Mouse (Mus musculus): Measurements from ENCODE around the gene Nbeal2. TPM values are rescaled to one million over a fixed set of nuclear protein-coding genes. Genes with fewer than 3 reads are reported as not detected.
A peak's percentile ranks its signal among the peaks of the same experiment; 100 is the strongest.

Nbeal2 gene
- 6.1 and 17.6 TPM in 2 replicates for total RNA-seq (2014; rRNA removed)
- 1.1 and 2.0 TPM in 2 replicates for polyA plus RNA-seq (2015; fragmentation: Nextera tagmentation; extraction: Ambion mirVana)

DNA sequence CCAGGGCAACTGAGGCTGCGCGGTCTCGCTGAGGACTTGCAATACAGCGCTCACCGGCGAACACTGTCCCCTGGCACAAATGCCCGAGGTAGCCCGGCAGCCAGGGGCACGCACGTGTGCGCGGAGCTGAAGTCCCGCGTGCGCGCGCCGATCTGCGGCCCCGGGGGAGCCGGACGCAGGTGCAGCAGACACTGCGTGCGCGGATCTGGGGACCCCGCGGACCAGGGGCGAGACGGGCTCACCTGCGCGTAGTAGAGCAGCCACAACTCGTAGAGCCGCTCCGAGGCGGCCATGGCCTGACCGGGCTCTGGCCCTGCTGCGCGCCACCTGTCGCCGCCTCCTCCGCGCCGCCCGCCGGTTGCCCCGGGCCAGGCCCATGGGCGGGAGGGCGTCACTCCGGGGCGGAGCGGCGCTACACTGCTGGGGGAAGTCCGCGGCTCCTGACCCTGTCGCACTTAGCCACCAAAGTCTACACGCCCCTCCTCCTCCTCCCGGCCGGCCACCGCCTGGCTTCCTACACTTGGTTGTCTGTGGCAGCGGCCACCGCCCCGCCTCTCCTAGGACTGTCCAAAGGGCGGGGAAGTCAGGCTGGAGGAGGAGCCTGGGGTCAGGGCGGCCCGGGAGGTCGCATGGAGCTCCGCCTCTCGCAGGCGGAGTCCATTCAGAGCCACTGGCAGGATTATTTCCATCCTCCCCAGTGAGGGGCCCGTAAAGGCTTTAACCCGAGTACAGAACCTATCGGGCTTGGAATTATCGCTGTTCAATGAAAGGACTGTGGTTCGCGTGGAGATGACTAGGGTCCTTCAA is at the start of gene Nbeal2:
Nbeal2 (minus strand) TSS at position 507 of the 807 bp plus-strand sequence.
- ATAC-seq (peak; percentile 25), DNase-seq (peak; percentile 62)
- H3K4me1 ChIP-seq (ENCODE audit: insufficient read depth), result peaks cover 17% of the 10 kb centered on the region
- H3K9ac ChIP-seq, result peak within 1 kb of the TSS; percentile 55
- peak within 1 kb of the TSS; percentile 51 for H3K4me3 ChIP-seq (ENCODE audit: low read depth, low read length)
- H3K4me2 ChIP-seq (ENCODE audit: low read depth), result peak within 1 kb of the TSS; percentile 89
- under 1% methylated on average over 73 of the region's 75 CpGs for WGBS
- 0 out of 2 replicates have a peak, but pooled peaks have one; percentile 12 for TF ChIP-seq CTCF (IDR thresholded peaks at IDR 0.05; ENCODE audit: low read depth)
- no peak within 1 kb of the TSS for H3K27ac ChIP-seq (ENCODE audit: low read depth, low read length)
- no peaks in the 10 kb centered on the region; the same call in 1 of the 2 replicates for H3K27me3 ChIP-seq (ENCODE audit: insufficient read depth, low read length)
- H3K36me3 ChIP-seq (ENCODE audit: insufficient read depth), result no peaks in the 10 kb centered on the region
- H3K9me3 ChIP-seq (ENCODE audit: low read length), result no peaks in the 10 kb centered on the region

DNA sequence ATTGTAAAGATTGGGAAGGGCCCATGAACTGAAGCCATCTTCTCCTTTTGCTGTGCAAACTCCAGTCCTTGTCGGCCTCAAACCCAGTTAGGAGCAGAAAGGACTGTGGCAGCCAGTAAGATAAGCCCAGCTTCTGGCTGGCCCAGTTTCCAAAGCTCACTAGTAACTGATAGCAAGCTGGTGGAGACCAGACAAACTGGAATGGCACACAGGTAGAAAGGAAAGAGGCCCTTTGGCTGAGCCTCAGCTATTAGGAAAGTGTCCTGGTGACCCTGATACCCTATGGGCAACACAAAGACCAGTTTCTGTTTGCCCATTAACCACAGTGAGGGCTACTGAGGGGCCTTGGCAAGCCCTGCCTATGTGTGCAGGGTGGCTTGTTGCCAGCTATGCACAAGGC is 48.9 kb upstream of the Nbeal2 start:
- Histone ChIP-seq H3K9ac (no peak overlapping the region), H3K27me3 (ENCODE audit: insufficient read depth, low read length) (no peaks in the 10 kb centered on the region), H3K4me3 (ENCODE audit: low read depth, low read length) (no peak overlapping the region), H3K4me1 (ENCODE audit: insufficient read depth) (no peaks in the 10 kb centered on the region), H3K9me3 (ENCODE audit: low read length) (no peaks in the 10 kb centered on the region), H3K36me3 (ENCODE audit: insufficient read depth) (peaks cover 3% of the 10 kb centered on the region; the same call in 1 of the 2 replicates), H3K4me2 (ENCODE audit: low read depth) (no peak overlapping the region), H3K27ac (ENCODE audit: low read depth, low read length) (no peak overlapping the region)
- no peak for DNase-seq
- TF ChIP-seq CTCF (IDR thresholded peaks at IDR 0.05; ENCODE audit: low read depth), result no peak
- no peak for ATAC-seq
- 92% methylated on average over 1 of the region's 1 CpGs for WGBS

DNA sequence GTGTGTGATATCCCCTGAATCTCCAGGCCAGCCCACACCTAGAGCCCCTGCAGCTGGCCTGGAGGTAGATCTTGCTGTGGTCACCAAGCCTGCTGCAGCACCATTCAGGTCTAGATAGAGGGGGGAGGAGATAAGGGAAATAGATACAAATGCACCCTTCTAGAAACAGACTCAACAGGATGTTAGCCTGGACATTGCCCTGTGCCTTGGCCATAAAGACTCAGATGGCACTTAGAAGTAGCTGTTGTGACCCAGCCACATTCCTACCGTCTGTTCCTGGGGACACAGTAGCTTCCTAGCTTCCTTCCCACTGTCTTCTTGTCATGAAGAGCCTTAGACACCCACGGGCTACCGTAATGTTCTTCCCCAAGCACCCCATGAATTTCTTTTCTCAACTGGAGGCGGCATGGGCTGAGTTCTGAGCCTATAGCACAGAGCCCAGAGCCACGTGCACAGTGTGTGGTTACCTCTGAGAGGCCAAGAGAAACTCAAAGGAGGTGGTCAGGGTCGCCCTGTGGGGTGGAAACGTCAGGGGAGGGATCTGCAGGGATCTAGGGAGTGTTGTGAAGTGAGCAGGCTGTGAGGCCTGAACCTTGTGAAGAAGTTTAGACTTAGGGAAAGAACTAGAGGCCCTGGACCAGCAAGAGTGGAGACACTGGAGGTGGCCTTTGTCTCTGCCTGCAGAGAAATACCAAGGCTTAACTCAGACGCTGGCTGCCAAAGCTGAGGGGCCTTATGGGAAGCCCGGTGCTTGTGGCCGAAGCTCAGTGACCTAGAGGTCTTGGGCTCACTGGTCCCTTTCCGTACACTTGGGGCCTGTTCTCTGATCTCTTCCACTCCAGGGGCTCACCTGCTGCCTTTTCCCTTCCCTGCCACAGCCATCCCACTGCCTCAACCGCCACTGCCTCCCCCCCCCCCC is 47.4 kb upstream of the Nbeal2 start:
- H3K4me2 ChIP-seq (ENCODE audit: low read depth), result no peak overlapping the region
- no peak overlapping the region for H3K4me3 ChIP-seq (ENCODE audit: low read depth, low read length)
- H3K4me1 ChIP-seq (ENCODE audit: insufficient read depth), result no peaks in the 10 kb centered on the region
- WGBS, result 77% methylated on average over 11 of the region's 12 CpGs
- ATAC-seq, result no peak
- H3K27me3 ChIP-seq (ENCODE audit: insufficient read depth, low read length), result no peaks in the 10 kb centered on the region
- no peak for DNase-seq
- H3K36me3 ChIP-seq (ENCODE audit: insufficient read depth), result peaks cover 3% of the 10 kb centered on the region; the same call in 1 of the 2 replicates
- TF ChIP-seq CTCF (IDR thresholded peaks at IDR 0.05; ENCODE audit: low read depth), result no peak
- no peak overlapping the region for H3K27ac ChIP-seq (ENCODE audit: low read depth, low read length)
- no peaks in the 10 kb centered on the region for H3K9me3 ChIP-seq (ENCODE audit: low read length)
- H3K9ac ChIP-seq, result no peak overlapping the region

DNA sequence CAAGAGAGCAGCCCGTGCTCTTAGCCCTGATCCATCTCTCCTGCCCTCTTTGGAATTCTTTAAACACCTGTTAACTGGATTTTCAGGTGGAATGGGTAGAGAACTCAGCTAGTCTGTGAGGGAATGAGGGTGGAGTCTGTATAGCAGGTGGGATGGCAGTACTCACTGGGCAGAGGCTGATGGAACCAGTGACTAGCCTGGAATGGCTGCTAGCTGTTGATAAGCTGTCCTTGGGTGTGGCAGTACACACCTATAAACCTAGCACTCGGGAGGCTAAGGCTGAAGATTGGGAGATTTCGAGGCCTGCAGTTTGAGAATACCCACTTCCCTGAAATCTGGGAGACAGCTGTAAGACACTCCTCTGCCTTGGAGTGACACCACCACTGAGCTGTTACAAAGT is 45.6 kb upstream of the Nbeal2 start:
- DNase-seq, result no peak
- H3K36me3 ChIP-seq (ENCODE audit: insufficient read depth), result peaks cover 7% of the 10 kb centered on the region; the same call in 1 of the 2 replicates
- H3K4me1 ChIP-seq (ENCODE audit: insufficient read depth), result no peaks in the 10 kb centered on the region
- no peak overlapping the region for H3K9ac ChIP-seq
- H3K27ac ChIP-seq (ENCODE audit: low read depth, low read length), result no peak overlapping the region
- TF ChIP-seq CTCF (IDR thresholded peaks at IDR 0.05; ENCODE audit: low read depth), result no peak
- WGBS, result 96% methylated on average over 3 of the region's 3 CpGs
- ATAC-seq, result no peak
- H3K27me3 ChIP-seq (ENCODE audit: insufficient read depth, low read length), result no peaks in the 10 kb centered on the region
- no peak overlapping the region for H3K4me2 ChIP-seq (ENCODE audit: low read depth)
- no peak overlapping the region for H3K4me3 ChIP-seq (ENCODE audit: low read depth, low read length)
- no peaks in the 10 kb centered on the region for H3K9me3 ChIP-seq (ENCODE audit: low read length)

DNA sequence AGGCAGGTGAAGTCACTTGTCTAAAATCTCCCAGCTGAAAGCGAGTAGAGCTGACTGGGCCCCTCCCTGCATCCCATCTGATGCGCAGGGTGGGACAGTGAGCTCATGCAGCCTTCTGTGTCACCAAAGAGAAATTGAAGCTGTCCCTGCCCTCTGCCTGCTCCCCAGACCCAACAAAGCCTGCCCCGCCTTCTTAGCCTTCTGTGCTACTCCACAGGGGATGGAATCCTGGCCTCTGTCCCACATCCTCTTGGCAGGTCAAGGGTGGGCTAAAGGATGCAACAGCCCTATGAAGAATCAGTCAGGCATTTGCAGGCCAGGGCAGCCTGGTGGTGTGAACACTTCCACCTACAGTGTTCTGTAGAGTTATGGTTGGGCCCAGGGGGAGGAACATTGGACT is 43.5 kb upstream of the Nbeal2 start:
- Histone ChIP-seq H3K36me3 (ENCODE audit: insufficient read depth) (peaks cover 16% of the 10 kb centered on the region; the same call in 1 of the 2 replicates), H3K4me1 (ENCODE audit: insufficient read depth) (no peaks in the 10 kb centered on the region), H3K4me2 (ENCODE audit: low read depth) (no peak overlapping the region), H3K9ac (no peak overlapping the region), H3K27me3 (ENCODE audit: insufficient read depth, low read length) (no peaks in the 10 kb centered on the region), H3K27ac (ENCODE audit: low read depth, low read length) (no peak overlapping the region), H3K4me3 (ENCODE audit: low read depth, low read length) (no peak overlapping the region), H3K9me3 (ENCODE audit: low read length) (no peaks in the 10 kb centered on the region)
- 66% methylated on average over 3 of the region's 3 CpGs for WGBS
- no peak for TF ChIP-seq CTCF (IDR thresholded peaks at IDR 0.05; ENCODE audit: low read depth)
- DNase-seq, result no peak
- ATAC-seq, result no peak

DNA sequence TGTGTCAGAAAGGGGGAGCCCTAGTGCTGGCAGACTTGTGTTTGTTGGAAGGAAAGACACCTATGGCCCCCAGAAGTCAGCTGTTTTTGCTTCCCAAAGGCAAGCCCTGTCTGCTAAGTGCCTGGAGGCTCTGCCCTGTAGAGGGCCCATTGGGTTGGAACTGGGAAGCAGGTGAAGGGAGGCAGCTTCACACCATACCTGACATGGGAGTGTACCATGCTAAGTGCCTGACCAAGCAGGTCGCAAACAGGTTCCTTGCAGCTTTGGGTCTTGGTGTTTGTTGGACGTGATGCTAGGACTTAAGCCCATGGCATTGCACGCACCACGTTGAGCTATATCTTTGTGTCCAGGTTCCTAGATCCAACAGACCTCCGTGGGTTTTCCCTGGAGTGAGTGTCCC is 42.5 kb upstream of the Nbeal2 start:
- no peaks in the 10 kb centered on the region for H3K9me3 ChIP-seq (ENCODE audit: low read length)
- no peaks in the 10 kb centered on the region for H3K4me1 ChIP-seq (ENCODE audit: insufficient read depth)
- ATAC-seq (no peak), DNase-seq (no peak)
- no peak for TF ChIP-seq CTCF (IDR thresholded peaks at IDR 0.05; ENCODE audit: low read depth)
- no peak overlapping the region for H3K4me3 ChIP-seq (ENCODE audit: low read depth, low read length)
- WGBS, result 92% methylated on average over 5 of the region's 5 CpGs
- no peak overlapping the region for H3K27ac ChIP-seq (ENCODE audit: low read depth, low read length)
- no peak overlapping the region for H3K4me2 ChIP-seq (ENCODE audit: low read depth)
- H3K27me3 ChIP-seq (ENCODE audit: insufficient read depth, low read length), result no peaks in the 10 kb centered on the region
- H3K36me3 ChIP-seq (ENCODE audit: insufficient read depth), result peaks cover 16% of the 10 kb centered on the region; the same call in 1 of the 2 replicates
- no peak overlapping the region for H3K9ac ChIP-seq

Data from forebrain, postnatal 0 days (tissue).